In the genomic region with DNA sequence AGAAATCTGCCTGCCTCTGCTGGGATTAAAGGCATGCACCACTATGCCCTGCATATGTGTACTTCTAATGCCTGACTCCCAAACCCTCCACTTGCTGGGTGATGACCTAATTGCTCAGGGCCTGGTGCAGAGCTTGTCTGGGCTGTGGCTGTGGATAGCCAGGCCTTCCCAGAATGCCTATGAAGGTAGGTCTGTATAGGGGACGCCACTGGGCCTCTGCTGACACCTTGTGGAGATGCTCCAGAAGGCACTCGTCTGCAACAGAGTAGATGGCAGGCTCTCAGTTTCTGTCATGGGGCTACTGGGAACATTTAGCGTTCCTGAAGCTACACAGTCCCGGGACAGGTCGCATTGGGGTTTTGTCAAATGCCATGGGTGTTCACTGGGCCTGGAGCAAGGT, we compare ENCODE assay signal across 8 mouse cellular contexts.
A peak's percentile ranks its signal among the peaks of the same experiment; 100 is the strongest.
DNase-seq lines count a peak whose midpoint lies in the region; ATAC-seq lines count a peak whose summit lies in the region.

No protein-coding gene starts in this region.

- intact Hi-C loops in gastrocnemius, postnatal 14 days (cut with DNase I; ENCODE audit: low total_unique reads): loop anchor here (5.0 kb wide), 1 partner anchor 202 kb away; no protein-coding TSS in a partner anchor

- peak; percentile 84 for DNase-seq in ZHBTc4 (ENCODE audit: low read depth, low spot score)
- DNase-seq in gastrocnemius, postnatal 14 days: peak; percentile 87
- DNase-seq in hindlimb bud, embryonic 11.5 days (ENCODE audit: extremely low spot score, low read depth, low spot score): peak; percentile 44
- DNase-seq in left cerebral cortex, adult 18-20 months (ENCODE audit: low spot score in 2 of 2): peak; percentile 83 to 88
- DNase-seq in lung, postnatal 4 days: peak; percentile 82 to 88
- DNase-seq in right cerebral cortex, adult 2 months (ENCODE audit: low spot score in 2 of 2): peak; percentile 90 to 91
- DNase-seq in urinary bladder, adult 2 months (ENCODE audit: low spot score): peak; percentile 58

- peak; percentile 95 for ATAC-seq in common myeloid progenitor, adult 5-6 weeks (replicated peaks; ENCODE audit: low read depth, poor library complexity, severe bottlenecking)

Comparison
In these comparisons a context has a peak if more than half of its experiments do, and no peak if none do; other contexts are left out.
1. Peak in every context shown above with its lines: DNase-seq and ATAC-seq.